Mouse (Mus musculus): ENCODE results near the gene Rhov. TPM values are rescaled to one million over a fixed set of nuclear protein-coding genes. Genes with fewer than 3 reads are reported as not detected.

The Rhov gene
- total RNA-seq, 2 experiments from 2014 or later = not detected

GRCm38 (mm10) chr2:119240075-119240818, 30.8 kb downstream of the Rhov start:
- DNase-seq = no peak
- intact Hi-C loops (cut with DNase I) = no loop called here

- DNase-seq = no peak
- intact Hi-C loops (cut with DNase I) = no loop called here
Measured at GRCm38 (mm10) chr2:119238671-119239070, 32.4 kb downstream of the Rhov start.

GRCm38 (mm10) chr2:119237871-119238220, 33.2 kb downstream of the Rhov start:
- intact Hi-C loops (cut with DNase I) = no loop called here
- no peak for DNase-seq

- no peak for DNase-seq
- intact Hi-C loops (cut with DNase I) = no loop called here
Measured at GRCm38 (mm10) chr2:119237210-119237870, 33.7 kb downstream of the Rhov start, which contains the start of gene Spint1. Spint1 (plus strand) TSS chr2:119237362.

- no peak for DNase-seq
- intact Hi-C loops (cut with DNase I) = no loop called here
Measured at GRCm38 (mm10) chr2:119236682-119237209, 34.3 kb downstream of the Rhov start.

GRCm38 (mm10) chr2:119229775-119230704, 41.0 kb downstream of the Rhov start, which contains the start of gene Ppp1r14d:
Ppp1r14d (minus strand) TSS chr2:119229906.
- DNase-seq = no peak
- intact Hi-C loops (cut with DNase I) = no loop called here

Other genes starting within 250 kb of the Rhov start
- 10 to 100 TPM; 10.4 to 11.2 TPM for gene Ccdc32, start 241.9 kb downstream of the Rhov start, total RNA-seq (2021)
- gene Rpusd2, start 236.5 kb downstream of the Rhov start, total RNA-seq (2021) = 1 to 10 TPM; 4.5 to 5.2 TPM
- gene Knl1, start 224.2 kb downstream of the Rhov start, total RNA-seq (2021) = under 1 TPM; 0.69 to 0.79 TPM
- 1 to 10 TPM in 1 of 2 experiments, under 1 TPM in 1; 0.54 to 1.7 TPM for gene Rad51, start 158.5 kb downstream of the Rhov start, total RNA-seq (2021)
- 10 to 100 TPM; 14.3 to 19.9 TPM for gene Rmdn3, start 114.2 kb downstream of the Rhov start, total RNA-seq (2021)
- gene Gchfr, start 103.5 kb downstream of the Rhov start, total RNA-seq (2021) = 1 to 10 TPM; 4.3 to 6.5 TPM
- not detected for gene Gm14137, start 96.8 kb downstream of the Rhov start, total RNA-seq (2021)
- 10 to 100 TPM; 11.0 to 13.2 TPM for gene Zfyve19, start 62.7 kb downstream of the Rhov start, total RNA-seq (2021)
- gene Dnajc17, start 62.5 kb downstream of the Rhov start, total RNA-seq (2021) = 1 to 10 TPM; 7.6 to 9.9 TPM
- not detected for gene Ppp1r14d, start 41.4 kb downstream of the Rhov start, total RNA-seq (2021)
- not detected for gene Spint1, start 33.9 kb downstream of the Rhov start, total RNA-seq (2021)
- 10 to 100 TPM; 13.5 to 13.9 TPM for gene Vps18, start 17.5 kb upstream of the Rhov start, total RNA-seq (2021)
- gene Dll4, start 54.5 kb upstream of the Rhov start, total RNA-seq (2021) = 10 to 100 TPM; 16.3 to 22.1 TPM
- gene Chac1, start 80.0 kb upstream of the Rhov start, total RNA-seq (2021) = 10 to 100 TPM; 11.3 to 12.3 TPM
- 10 to 100 TPM; 10.4 to 12.7 TPM for gene Ino80, start 206.4 kb upstream of the Rhov start, total RNA-seq (2021)